8 mouse cellular contexts compared by ENCODE assay signal in genomic region chr17:31664760-31665159, GRCm38 (mm10). TPM values are rescaled to one million over a fixed set of nuclear protein-coding genes. Genes with fewer than 3 reads are reported as not detected.
DNase-seq lines count a peak whose midpoint lies in the region; ATAC-seq and TF ChIP-seq lines count a peak whose summit lies in the region.

No protein-coding gene starts in this region.

- no peak for TF ChIP-seq POLR2A in thymus, adult 2 months (IDR thresholded peaks at IDR 0.05; ENCODE audit: control insufficient read depth, extremely low read depth, insufficient read depth, low read length, poor library complexity)

- 8% methylated on average over 4 of the region's 4 CpGs for WGBS in heart, embryonic 12.5 days
- 4% methylated on average over 4 of the region's 4 CpGs for WGBS in thymus, adult 2 months

- peaks cover 3% of the 10 kb centered on the region for H3K4me1 ChIP-seq in heart, embryonic 12.5 days (replicated peaks)
- 0 out of 2 replicates have a peak, but pooled peaks cover 2% of the 10 kb centered on the region for H3K4me1 ChIP-seq in thymus, adult 2 months (replicated peaks; ENCODE audit: control insufficient read depth, insufficient read depth, low read length)

- TF ChIP-seq CTCF in thymus, adult 2 months (IDR thresholded peaks at IDR 0.05; ENCODE audit: borderline replicate concordance, control insufficient read depth, extremely low read depth, insufficient read depth, low read length, poor library complexity): peak; percentile 96

- H3K9ac ChIP-seq in heart, embryonic 12.5 days: no peak overlapping the region

- no peak overlapping the region for H3K27ac ChIP-seq in heart, embryonic 12.5 days (ENCODE audit: poor library complexity, severe bottlenecking)
- no peak overlapping the region for H3K27ac ChIP-seq in thymus, adult 2 months (ENCODE audit: control insufficient read depth, insufficient read depth, low read length)

- DNase-seq in brain, adult 2 months (ENCODE audit: low read depth, low spot score): peak; percentile 89
- DNase-seq in kidney, postnatal 36 days: peak; percentile 91 to 93
- peak; percentile 83 to 88 for DNase-seq in lung, adult 18-20 months
- peak; percentile 57 for DNase-seq in ovary, postnatal 10 days (ENCODE audit: low spot score)
- DNase-seq in thymus, adult 2 months: peak; percentile 89

- H3K9me3 ChIP-seq in heart, embryonic 12.5 days (replicated peaks): no peaks in the 10 kb centered on the region

- no peak overlapping the region for H3K4me3 ChIP-seq in heart, embryonic 12.5 days
- no peak overlapping the region for H3K4me3 ChIP-seq in thymus, adult 2 months (ENCODE audit: control insufficient read depth, insufficient read depth, low read length)

- H3K27me3 ChIP-seq in heart, embryonic 12.5 days (replicated peaks): 0 out of 2 replicates have a peak, but pooled peaks cover 3% of the 10 kb centered on the region
- no peaks in the 10 kb centered on the region for H3K27me3 ChIP-seq in thymus, adult 2 months (ENCODE audit: control insufficient read depth, insufficient read depth, low read length)

- peak; percentile 91 for ATAC-seq in CD4-positive, CD25-positive, alpha-beta regulatory T cell, adult 4 months
- peak; percentile 82 for ATAC-seq in erythroid progenitor cell, adult 5-6 weeks (replicated peaks; ENCODE audit: low FRiP score, poor library complexity, severe bottlenecking)
- peak; percentile 59; the same call in 1 of the 2 replicates for ATAC-seq in heart, embryonic 12.5 days (ENCODE audit: insufficient number of reproducible peaks, low FRiP score)

- H3K4me2 ChIP-seq in heart, embryonic 12.5 days: no peak overlapping the region

- H3K36me3 ChIP-seq in heart, embryonic 12.5 days: no peaks in the 10 kb centered on the region
- no peaks in the 10 kb centered on the region for H3K36me3 ChIP-seq in thymus, adult 2 months (ENCODE audit: control insufficient read depth, insufficient read depth, low read length)

RNA-seq across cellular contexts. Expression of gene U2af1, which starts 6.1 kb away (rescaled TPM):
- polyA plus RNA-seq in CD4-positive, CD25-positive, alpha-beta regulatory T cell, adult 4 months (2017; shearing (Covaris generic)): 100 to 1,000 TPM in 1 of 2 experiments, 10 to 100 TPM in 1; 53.7 to 103 TPM
- total RNA-seq in erythroid progenitor cell, adult 5-6 weeks (2015; ENCODE audit: low replicate concordance): 42.5 and 54.9 TPM in 2 replicates
- total RNA-seq in erythroid progenitor cell, adult 5-6 weeks (2017; ENCODE audit: low replicate concordance): 122 and 151 TPM in 2 replicates
- polyA plus RNA-seq in heart, embryonic 12.5 days (2016; fragmentation: Nextera tagmentation; extraction: Ambion mirVana): 229 and 244 TPM in 2 replicates
- 102 and 114 TPM in 2 replicates for polyA plus RNA-seq in thymus, adult 2 months (2012; rRNA removed)

RNA-seq across cellular contexts. Expression of gene Cryaa, which starts 12.8 kb away (rescaled TPM):
- not detected for polyA plus RNA-seq in CD4-positive, CD25-positive, alpha-beta regulatory T cell, adult 4 months (2017; shearing (Covaris generic))
- total RNA-seq in erythroid progenitor cell, adult 5-6 weeks (2015; ENCODE audit: low replicate concordance): not detected in 2 replicates
- not detected in 2 replicates for total RNA-seq in erythroid progenitor cell, adult 5-6 weeks (2017; ENCODE audit: low replicate concordance)
- polyA plus RNA-seq in heart, embryonic 12.5 days (2016; fragmentation: Nextera tagmentation; extraction: Ambion mirVana): 0.44 TPM in 1 of 2 replicates, not detected in the other
- polyA plus RNA-seq in thymus, adult 2 months (2012; rRNA removed): 2.2 and 4.9 TPM in 2 replicates

RNA-seq across cellular contexts. Expression of gene Cbs, which starts 27.7 kb away (rescaled TPM):
- polyA plus RNA-seq in CD4-positive, CD25-positive, alpha-beta regulatory T cell, adult 4 months (2017; shearing (Covaris generic)): under 1 TPM in 1 of 2 experiments, not detected in 1; 0.61 TPM
- total RNA-seq in erythroid progenitor cell, adult 5-6 weeks (2015; ENCODE audit: low replicate concordance): not detected in 2 replicates
- not detected in 2 replicates for total RNA-seq in erythroid progenitor cell, adult 5-6 weeks (2017; ENCODE audit: low replicate concordance)
- polyA plus RNA-seq in heart, embryonic 12.5 days (2016; fragmentation: Nextera tagmentation; extraction: Ambion mirVana): 0.48 and 0.70 TPM in 2 replicates
- polyA plus RNA-seq in thymus, adult 2 months (2012; rRNA removed): 1.4 and 1.6 TPM in 2 replicates
